Mouse (Mus musculus) heart, postnatal 0 days (tissue): ENCODE results near the gene Csf2. TPM values are rescaled to one million over a fixed set of nuclear protein-coding genes. Genes with fewer than 3 reads are reported as not detected.

Experiments
- ATAC-seq: fragments of 200-750 bp; cut with Nextera tagmentation; 2 replicates; pipeline ENCODE4 v1.8.0; 2017; ENCODE audit warnings: low read depth, moderate number of reproducible peaks, moderate library complexity; ENCODE audit not compliant: insufficient read depth
- DNase-seq: peaks from one replicate; pipeline ENCODE4 v3.0.0-alpha.2; 2016; ENCODE audit warnings: low spot score
- H3K27ac ChIP-seq: fragments of 300-500 bp; sonication (generic); 2 replicates; pipeline ENCODE4 v1.5.1; 2014; ENCODE audit warnings: low read depth, mild to moderate bottlenecking
- H3K27me3 ChIP-seq: fragments of 300-500 bp; sonication (generic); 2 replicates; pipeline ENCODE4 v1.6.1; 2014; ENCODE audit warnings: low read length, mixed read lengths; ENCODE audit not compliant: control insufficient read depth, insufficient read depth
- H3K36me3 ChIP-seq: fragments of 300-500 bp; sonication (generic); replicated peaks from 2 replicates; pipeline ENCODE4 v1.6.1; 2014; ENCODE audit warnings: low read length, mixed read lengths; ENCODE audit not compliant: control insufficient read depth, insufficient read depth
- H3K4me1 ChIP-seq: fragments of 300-500 bp; sonication (generic); 2 replicates; pipeline ENCODE4 v1.6.1; 2014; ENCODE audit warnings: antibody characterized with exemption; ENCODE audit not compliant: control insufficient read depth, insufficient read depth
- H3K4me2 ChIP-seq: fragments of 300-500 bp; sonication (generic); 2 replicates; pipeline ENCODE4 v1.6.1; 2014; ENCODE audit warnings: low read depth, mild to moderate bottlenecking, low read length, moderate library complexity
- H3K4me3 ChIP-seq: fragments of 300-500 bp; sonication (generic); 2 replicates; pipeline ENCODE4 v1.5.1; 2014; ENCODE audit warnings: low read depth, low read length
- H3K9ac ChIP-seq: fragments of 300-500 bp; sonication (generic); replicated peaks from 2 replicates; pipeline ENCODE4 v1.6.1; 2014; ENCODE audit warnings: low read depth, low read length, mixed read lengths
- H3K9me3 ChIP-seq: fragments of 300-500 bp; sonication (generic); replicated peaks from 2 replicates; pipeline ENCODE4 v1.6.1; 2016; ENCODE audit warnings: low read length; ENCODE audit not compliant: control insufficient read depth
- CTCF ChIP-seq: IDR thresholded peaks from 2 replicates; pipeline ENCODE4 v1.5.1; 2016; ENCODE audit warnings: antibody characterized with exemption, control low read depth, low read depth
- EP300 ChIP-seq: IDR thresholded peaks from 2 replicates; pipeline ENCODE4 v1.6.1; 2016; ENCODE audit warnings: antibody characterized with exemption, low read depth
- WGBS: fragments of 180-500 bp; shearing (Covaris S2); extraction: QIAGEN DNeasy Blood & Tissue Kit; methylation state at CpG from one replicate; pipeline ENCODE4 v1.1.7; 2014; 5-methylcytosine and 5-hydroxymethylcytosine counted together
- polyA plus RNA-seq: library from polyadenylated mRNA; unstranded; fragments of >200 nt; fragmentation: Nextera tagmentation; extraction: Ambion mirVana; gene quantifications from 2 replicates; pipeline ENCODE4 v1.2.1, GENCODE M21; 2015
- total RNA-seq: library from RNA; depleted of rRNA; stranded (reverse); fragments of >200 nt; gene quantifications from 2 replicates; pipeline ENCODE4 v1.2.3, GENCODE M21; 2014; ENCODE audit warnings: low replicate concordance

Csf2 gene
- total and polyA plus RNA-seq, 2 experiments from 2014 or later, result not detected

DNA sequence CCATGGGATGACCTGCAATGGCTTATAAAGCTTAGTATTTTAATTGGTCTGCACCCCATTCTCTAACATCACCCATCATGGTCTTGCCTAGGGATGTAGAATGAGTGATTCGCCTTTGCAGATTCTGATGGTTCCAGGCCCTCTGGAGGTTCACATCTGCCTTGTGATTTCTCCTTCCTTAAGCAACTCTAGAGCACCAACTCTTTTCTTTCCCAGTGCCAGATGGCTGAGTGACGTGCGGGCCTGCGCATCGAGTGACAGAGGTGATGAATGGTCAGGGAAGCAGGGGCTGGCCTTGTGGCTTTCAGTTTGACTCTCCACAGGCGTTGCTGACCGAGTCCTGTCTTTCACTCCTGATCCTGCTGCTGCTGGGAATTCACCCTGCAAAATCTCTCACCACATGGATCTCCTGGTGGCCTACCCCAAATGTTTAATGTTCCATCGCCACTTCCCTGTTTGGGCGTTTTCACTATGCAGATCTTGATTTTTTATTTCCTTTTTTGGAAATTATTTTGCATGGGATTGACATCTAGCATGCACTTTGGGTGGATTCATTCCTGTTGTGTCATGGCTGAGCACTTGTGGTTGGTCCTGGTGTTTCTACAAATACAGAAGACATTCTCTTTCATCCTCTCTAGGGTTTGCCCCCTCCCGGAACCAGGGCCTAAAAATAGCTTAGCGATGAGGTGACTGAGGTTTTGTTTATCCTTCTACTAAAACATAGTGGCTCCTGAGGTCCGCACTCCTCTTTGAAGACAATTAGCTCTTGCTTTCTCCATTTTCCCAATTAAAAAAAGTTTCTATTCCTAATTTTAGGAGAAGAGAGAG lies 44.7 kb upstream of the Csf2 start:
- Histone ChIP-seq H3K27me3 (no peaks in the 10 kb centered on the region), H3K4me1 (no peaks in the 10 kb centered on the region), H3K4me2 (no peak overlapping the region), H3K9me3 (no peaks in the 10 kb centered on the region), H3K27ac (no peak overlapping the region), H3K36me3 (no peaks in the 10 kb centered on the region), H3K9ac (no peak overlapping the region), H3K4me3 (no peak overlapping the region)
- no peak for TF ChIP-seq CTCF
- TF ChIP-seq EP300, result no peak
- ATAC-seq, result no peak
- no peak for DNase-seq
- 51% methylated on average over 12 of the region's 12 CpGs for WGBS

DNA sequence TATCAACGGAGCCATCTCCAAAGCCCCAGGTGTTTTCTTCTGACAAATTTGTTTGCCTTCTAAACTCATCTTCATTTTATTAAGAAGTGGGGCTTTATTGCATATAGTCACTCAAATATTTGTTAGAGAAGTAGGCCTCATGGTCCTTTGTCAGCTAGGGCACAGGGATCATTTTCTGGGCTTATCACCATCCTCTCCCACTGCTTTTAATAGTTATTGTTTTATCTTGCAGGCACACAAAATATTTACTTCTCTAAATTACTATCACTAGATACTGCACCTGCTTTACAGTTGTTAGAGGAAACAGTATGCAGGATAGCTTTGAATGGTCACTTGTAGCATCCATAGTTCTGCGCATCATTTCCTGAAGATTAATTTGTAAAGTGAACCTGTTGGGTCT lies 42.7 kb upstream of the Csf2 start:
- no peaks in the 10 kb centered on the region for H3K36me3 ChIP-seq
- no peak overlapping the region for H3K4me2 ChIP-seq
- no peak overlapping the region for H3K9ac ChIP-seq
- no peak for TF ChIP-seq CTCF
- no peak for TF ChIP-seq EP300
- H3K4me3 ChIP-seq, result no peak overlapping the region
- WGBS, result 84% methylated on average over 2 of the region's 2 CpGs
- H3K4me1 ChIP-seq, result no peaks in the 10 kb centered on the region
- no peaks in the 10 kb centered on the region for H3K27me3 ChIP-seq
- no peak overlapping the region for H3K27ac ChIP-seq
- no peaks in the 10 kb centered on the region for H3K9me3 ChIP-seq
- DNase-seq (no peak), ATAC-seq (no peak)

- Histone ChIP-seq H3K4me3 (no peak overlapping the region), H3K9ac (no peak overlapping the region), H3K27ac (no peak overlapping the region), H3K4me1 (no peaks in the 10 kb centered on the region), H3K4me2 (no peak overlapping the region), H3K27me3 (no peaks in the 10 kb centered on the region), H3K9me3 (no peaks in the 10 kb centered on the region), H3K36me3 (no peaks in the 10 kb centered on the region)
- WGBS, result 78% methylated on average over 8 of the region's 8 CpGs
- DNase-seq (no peak), ATAC-seq (no peak)
- TF ChIP-seq EP300 (no peak), CTCF (no peak)
Measured at GRCm38 (mm10) chr11:54287821-54288453, 38.5 kb upstream of the Csf2 start.

- WGBS, result 61% methylated on average over 5 of the region's 5 CpGs
- ATAC-seq, result no peak
Measured at GRCm38 (mm10) chr11:54271437-54271949, 22.0 kb upstream of the Csf2 start.

GRCm38 (mm10) chr11:54269191-54269896 lies 19.9 kb upstream of the Csf2 start:
- WGBS, result 70% methylated on average over 3 of the region's 3 CpGs
- Histone ChIP-seq H3K4me1 (no peaks in the 10 kb centered on the region), H3K4me3 (no peak overlapping the region), H3K9me3 (no peaks in the 10 kb centered on the region), H3K27ac (no peak overlapping the region), H3K9ac (no peak overlapping the region), H3K36me3 (no peaks in the 10 kb centered on the region), H3K27me3 (no peaks in the 10 kb centered on the region), H3K4me2 (no peak overlapping the region)
- ATAC-seq, result no peak
- no peak for DNase-seq
- no peak for TF ChIP-seq CTCF
- no peak for TF ChIP-seq EP300

More at GRCm38 (mm10) chr11:54271437-54271949, 22.0 kb upstream of the Csf2 start:
- H3K36me3 ChIP-seq, result no peaks in the 10 kb centered on the region
- TF ChIP-seq CTCF (no peak), EP300 (no peak)
- H3K4me3 ChIP-seq, result no peak overlapping the region
- H3K27me3 ChIP-seq, result no peaks in the 10 kb centered on the region
- H3K4me2 ChIP-seq, result no peak overlapping the region
- H3K9ac ChIP-seq, result no peak overlapping the region
- no peak for DNase-seq
- H3K9me3 ChIP-seq, result no peaks in the 10 kb centered on the region
- no peaks in the 10 kb centered on the region for H3K4me1 ChIP-seq
- H3K27ac ChIP-seq, result no peak overlapping the region
